Mouse (Mus musculus): Measurements from ENCODE around the gene Aebp2. TPM values are rescaled to one million over a fixed set of nuclear protein-coding genes. Genes with fewer than 3 reads are reported as not detected.

Gene Aebp2
- total RNA-seq (2023), result 10 to 100 TPM; 58.4 to 61.0 TPM

GRCm38 (mm10) chr6:140622391-140623225 lies at the start of gene Aebp2:
Gene Aebp2 (plus strand): TSS chr6:140622663.

Other genes with a start within 250 kb of the Aebp2 start
- 1 to 10 TPM; 7.3 to 7.7 TPM for gene Plekha5, start 198.6 kb upstream of the Aebp2 start, total RNA-seq (2023)
- gene Gm11077, start 106.6 kb downstream of the Aebp2 start, total RNA-seq (2023), result not detected

All from monocyte, adult 59 days (primary cell).